Mouse (Mus musculus) MEL (cell line): ENCODE measurements at regions not wholly inside any gene's neighbourhood (a gene's known extent, or its start where the extent isn't known, plus 50 kb on each side); places are given as distances from the start of the nearest gene placed in this dataset.

Source experiments
- DNase-seq: peaks from one replicate; pipeline ENCODE4 v3.0.0; 2011; ENCODE audit warnings: low read depth, low spot score
- H3K27ac ChIP-seq: 2 replicates; pipeline ENCODE4 v1.5.1; 2012; ENCODE audit warnings: low read depth, mild to moderate bottlenecking, control low read depth, low read length, moderate library complexity; ENCODE audit not compliant: control insufficient read depth
- H3K27me3 ChIP-seq, 2 experiments: fragments of 150-350 bp in 1 of 2; sonication (generic) in 1 of 2; 2 replicates each; pipeline ENCODE4 v1.6.1; 2012; ENCODE audit warnings: low read length in 2 of 2, mild to moderate bottlenecking in 2 of 2, improper control_type of control experiment in 1 of 2, moderate library complexity in 1 of 2; ENCODE audit not compliant: insufficient read depth in 2 of 2, control insufficient read depth in 1 of 2
- H3K36me3 ChIP-seq, 2 experiments: 2 replicates each; pipeline ENCODE4 v1.6.1; 2012 to 2014; ENCODE audit warnings: low read length in 2 of 2, improper control_type of control experiment in 1 of 2, inconsistent platforms in 1 of 2, mild to moderate bottlenecking in 1 of 2; ENCODE audit not compliant: insufficient read depth in 2 of 2, control insufficient read depth in 1 of 2
- H3K4me1 ChIP-seq, 2 experiments: fragments of 150-350 bp in 1 of 2; sonication (generic) in 1 of 2; 2 replicates each; pipeline ENCODE4 v1.6.1; 2012; ENCODE audit warnings: low read length in 2 of 2, improper control_type of control experiment in 1 of 2, mild to moderate bottlenecking in 1 of 2; ENCODE audit not compliant: insufficient read depth in 2 of 2, control insufficient read depth in 1 of 2
- H3K4me3 ChIP-seq, 2 experiments: fragments of 150-350 bp in 1 of 2; sonication (generic) in 1 of 2; 2 replicates each; pipeline ENCODE4 v1.5.1; 2012; ENCODE audit warnings: low read depth in 2 of 2, low read length in 2 of 2, mild to moderate bottlenecking in 2 of 2, moderate library complexity in 2 of 2, control low read depth in 1 of 2, improper control_type of control experiment in 1 of 2; ENCODE audit not compliant: control insufficient read depth in 1 of 2, insufficient read depth in 1 of 2
- H3K79me2 ChIP-seq: 2 replicates; pipeline ENCODE4 v1.6.1; 2012; ENCODE audit warnings: mild to moderate bottlenecking, low read length, moderate library complexity; ENCODE audit not compliant: control insufficient read depth, poor library complexity, insufficient read depth
- H3K9ac ChIP-seq: 2 replicates; pipeline ENCODE4 v1.6.1; 2012; ENCODE audit warnings: low read depth, mild to moderate bottlenecking, control low read depth, low read length, moderate library complexity; ENCODE audit not compliant: control insufficient read depth, poor library complexity, severe bottlenecking
- H3K9me3 ChIP-seq: fragments of 150-350 bp; sonication (generic); replicated peaks from 2 replicates; pipeline ENCODE4 v1.6.1; 2012; ENCODE audit warnings: mild to moderate bottlenecking, low read length, improper control_type of control experiment, moderate library complexity; ENCODE audit not compliant: insufficient read depth
- CHD1 ChIP-seq: IDR thresholded peaks from 2 replicates; pipeline ENCODE4 v1.6.1; 2012; ENCODE audit warnings: low read depth, mild to moderate bottlenecking, inconsistent platforms, low read length, improper control_type of control experiment
- E2F4 ChIP-seq: IDR thresholded peaks from 2 replicates; pipeline ENCODE4 v1.6.1; 2011; ENCODE audit warnings: low read depth, low read length, improper control_type of control experiment, borderline replicate concordance
- GATA1 ChIP-seq: IDR thresholded peaks from 2 replicates; pipeline ENCODE4 v1.6.1; 2011; ENCODE audit warnings: low read depth, low read length, improper control_type of control experiment
- KAT2A ChIP-seq: conservative IDR thresholded peaks from 2 replicates; pipeline ENCODE4 v1.6.1; 2012; ENCODE audit warnings: low read depth, low read length, improper control_type of control experiment, inconsistent platforms
- MAX ChIP-seq: IDR thresholded peaks from 2 replicates; pipeline ENCODE4 v1.6.1; 2011; ENCODE audit warnings: low read length, improper control_type of control experiment
- MXI1 ChIP-seq: IDR thresholded peaks from 2 replicates; pipeline ENCODE4 v1.6.1; 2011; ENCODE audit warnings: mild to moderate bottlenecking, low read depth, low read length, improper control_type of control experiment
- MYB ChIP-seq: IDR thresholded peaks from 2 replicates; pipeline ENCODE4 v1.6.1; 2011; ENCODE audit warnings: mild to moderate bottlenecking, low read depth, low read length, improper control_type of control experiment
- MYC ChIP-seq: IDR thresholded peaks from 2 replicates; pipeline ENCODE4 v1.6.1; 2011; ENCODE audit warnings: low read depth, mild to moderate bottlenecking, low read length, improper control_type of control experiment, moderate library complexity
- NELFE ChIP-seq: IDR thresholded peaks from 2 replicates; pipeline ENCODE4 v1.6.1; 2011; ENCODE audit warnings: low read depth, low read length, improper control_type of control experiment
- NRF1 ChIP-seq: IDR thresholded peaks from 2 replicates; pipeline ENCODE4 v1.6.1; 2014; ENCODE audit warnings: low read depth, mild to moderate bottlenecking, inconsistent platforms, low read length, improper control_type of control experiment, moderate library complexity; ENCODE audit not compliant: poor library complexity, insufficient read depth, severe bottlenecking
- POLR2AphosphoS5 ChIP-seq: IDR thresholded peaks from 2 replicates; pipeline ENCODE4 v1.6.1; 2012; ENCODE audit warnings: low read depth, borderline replicate concordance, mild to moderate bottlenecking, inconsistent platforms, low read length, moderate library complexity, mixed read lengths
- RAD21 ChIP-seq: IDR thresholded peaks from 2 replicates; pipeline ENCODE4 v1.6.1; 2011; ENCODE audit warnings: mild to moderate bottlenecking, low read depth, low read length, improper control_type of control experiment
- RCOR1 ChIP-seq: IDR thresholded peaks from 2 replicates; pipeline ENCODE4 v1.6.1; 2012; ENCODE audit warnings: low read depth, mild to moderate bottlenecking, inconsistent platforms, low read length, improper control_type of control experiment
- SIN3A ChIP-seq: IDR thresholded peaks from 2 replicates; pipeline ENCODE4 v1.6.1; 2012; ENCODE audit warnings: low read length, improper control_type of control experiment, inconsistent platforms
- SMC3 ChIP-seq: IDR thresholded peaks from 2 replicates; pipeline ENCODE4 v1.6.1; 2011; ENCODE audit warnings: low read depth, low read length, improper control_type of control experiment
- TBP ChIP-seq: IDR thresholded peaks from 2 replicates; pipeline ENCODE4 v1.8.0; 2011; ENCODE audit warnings: low read depth, low read length, improper control_type of control experiment
- TCF12 ChIP-seq: IDR thresholded peaks from 2 replicates; pipeline ENCODE4 v1.6.1; 2014; ENCODE audit warnings: low read depth, mild to moderate bottlenecking, inconsistent platforms, low read length, improper control_type of control experiment, moderate library complexity
- USF1 ChIP-seq: IDR thresholded peaks from 2 replicates; pipeline ENCODE4 v1.6.1; 2014; ENCODE audit warnings: low read depth, mild to moderate bottlenecking, inconsistent platforms, low read length, improper control_type of control experiment, moderate library complexity
- USF2 ChIP-seq, 2 experiments: IDR thresholded peaks; 2 replicates each; pipeline ENCODE4 v1.6.1; 2011 to 2012; ENCODE audit warnings: improper control_type of control experiment in 2 of 2, low read length in 2 of 2, borderline replicate concordance in 1 of 2, inconsistent platforms in 1 of 2, low read depth in 1 of 2, mild to moderate bottlenecking in 1 of 2; ENCODE audit not compliant: insufficient read depth in 1 of 2
- ZC3H11A ChIP-seq: IDR thresholded peaks from 2 replicates; pipeline ENCODE4 v1.6.1; 2012; ENCODE audit warnings: low read depth, mild to moderate bottlenecking, inconsistent platforms, low read length, improper control_type of control experiment
- ZMIZ1 ChIP-seq: IDR thresholded peaks from 2 replicates; pipeline ENCODE4 v1.6.1; 2012; ENCODE audit warnings: low read depth, mild to moderate bottlenecking, inconsistent platforms, low read length, improper control_type of control experiment, moderate library complexity
- ZNF384 ChIP-seq: IDR thresholded peaks from 2 replicates; pipeline ENCODE4 v1.6.1; 2012; ENCODE audit warnings: low read depth, mild to moderate bottlenecking, inconsistent platforms, low read length, improper control_type of control experiment

GRCm38 (mm10) chr17:76559725-76560124 is 1008.0 kb upstream of the Fam98a start:
- Histone ChIP-seq H3K9ac (no peak overlapping the region), H3K36me3 (no peaks in the 10 kb centered on the region), H3K27me3 (no peaks in the 10 kb centered on the region)
- DNase-seq: no peak
- TF ChIP-seq RAD21 (no peak), TBP (no peak), RCOR1 (no peak), ZNF384 (no peak)
- TF ChIP-seq, all 39 proteins: peak for 0
- Histone ChIP-seq H3K27ac (no peak overlapping the region), H3K4me3 (no peak overlapping the region), H3K79me2 (no peaks in the 10 kb centered on the region), H3K9me3 (no peaks in the 10 kb centered on the region; the same call in 1 of the 2 replicates), H3K4me1 (no peaks in the 10 kb centered on the region)

GRCm38 (mm10) chr17:76545566-76545965 is 993.8 kb upstream of the Fam98a start:
- Histone ChIP-seq H3K79me2 (no peaks in the 10 kb centered on the region), H3K9me3 (no peaks in the 10 kb centered on the region)
- no peak for TF ChIP-seq RAD21
- no peak for TF ChIP-seq NELFE
- TF ChIP-seq MYC: no peak
- TF ChIP-seq MXI1: no peak
- TF ChIP-seq GATA1: no peak
- no peak for TF ChIP-seq ZC3H11A
- TF ChIP-seq USF1: no peak
- no peak for TF ChIP-seq CHD1
- TF ChIP-seq, all 39 proteins: peak for 0
- no peak overlapping the region for H3K4me3 ChIP-seq
- no peak overlapping the region for H3K27ac ChIP-seq
- no peaks in the 10 kb centered on the region for H3K27me3 ChIP-seq
- no peak overlapping the region for H3K9ac ChIP-seq
- H3K4me1 ChIP-seq: no peaks in the 10 kb centered on the region
- H3K36me3 ChIP-seq: no peaks in the 10 kb centered on the region
- DNase-seq: no peak

- H3K4me1 ChIP-seq: no peaks in the 10 kb centered on the region
- no peaks in the 10 kb centered on the region for H3K36me3 ChIP-seq
- TF ChIP-seq MYC: no peak
- no peak for TF ChIP-seq ZMIZ1
- no peak for TF ChIP-seq ZC3H11A
- no peak for TF ChIP-seq SIN3A
- no peak for TF ChIP-seq MXI1
- TF ChIP-seq E2F4: no peak
- no peak for TF ChIP-seq GATA1
- TF ChIP-seq TCF12: no peak
- no peak for TF ChIP-seq ZNF384
- no peak for TF ChIP-seq RAD21
- TF ChIP-seq POLR2AphosphoS5: no peak
- TF ChIP-seq SMC3: no peak
- no peak for TF ChIP-seq KAT2A
- TF ChIP-seq MYB: no peak
- no peak for TF ChIP-seq MAX
- no peak for TF ChIP-seq USF2 (IDR thresholded peaks at IDR 0.05; ENCODE audit: borderline replicate concordance in 1 of 2, insufficient read depth in 1 of 2, low read depth in 1 of 2, low read length in 2 of 2)
- no peak for TF ChIP-seq NRF1
- no peaks in the 10 kb centered on the region for H3K27me3 ChIP-seq
- no peaks in the 10 kb centered on the region for H3K79me2 ChIP-seq
- H3K27ac ChIP-seq: no peak overlapping the region
- no peak overlapping the region for H3K9ac ChIP-seq
- H3K4me3 ChIP-seq: no peak overlapping the region
- no peak for DNase-seq
- H3K9me3 ChIP-seq: no peaks in the 10 kb centered on the region
Measured at GRCm38 (mm10) chr17:76535772-76536171, 984.0 kb upstream of the Fam98a start.
